Mouse (Mus musculus) Patski (cell line): ENCODE data around the gene Il12a. TPM values are rescaled to one million over a fixed set of nuclear protein-coding genes. Genes with fewer than 3 reads are reported as not detected.

Experiments
- ATAC-seq: fragments of 100-300 bp; one replicate; pipeline ENCODE4 v1.8.0; 2021
- CTCF ChIA-PET: fragments of 350-600 bp; sonication (Branson Sonifier 250); formaldehyde crosslinking; loops from one replicate; lab custom pipeline; 2022; ENCODE audit warnings: inconsistent platforms; lab: Charles Lee
- POLR2A ChIA-PET: fragments of 350-600 bp; sonication (Branson Sonifier 250); formaldehyde crosslinking; loops from one replicate; lab custom pipeline; 2022; ENCODE audit warnings: antibody characterized with exemption, inconsistent platforms; lab: Charles Lee
- DNase-seq: peaks from one replicate; pipeline ENCODE4 v3.0.0-alpha.2; 2011; ENCODE audit warnings: low read depth, low spot score
- H3K27me3 ChIP-seq: fragments of 371-371 bp; one replicate; pipeline ENCODE4 v1.5.1; 2021
- CTCF ChIP-seq: fragments of 100-300 bp; IDR thresholded peaks from one replicate; pipeline ENCODE4 v1.5.1; 2021
- in situ Hi-C: fragments of 300-500 bp; cut with MboI; formaldehyde crosslinking; loops from 3 replicates; pipeline ENCODE4 v1.11.1; 2018; ENCODE audit warnings: low pct_unique_long_range_greater_than_20kb, mixed read lengths
- polyA plus RNA-seq: library from polyadenylated mRNA; unstranded; gene quantifications from one replicate; pipeline ENCODE4 v1.2.3, GENCODE M21; 2021

Il12a gene
- polyA plus RNA-seq, 1 experiment from 2014 or later: not detected

- no peak for TF ChIP-seq CTCF
- ChIA-PET POLR2A (no interaction called here), CTCF (interaction anchor here (1.2 to 1.3 kb wide), 2 partner anchors 14 to 24 kb away, joined by 3 to 5 read pairs; no protein-coding TSS in a partner anchor)
- ATAC-seq (no peak), DNase-seq (no peak)
- H3K27me3 ChIP-seq: no peaks in the 10 kb centered on the region
- in situ Hi-C loops: no loop called here
These were observed 11.4 kb upstream of the Il12a start for GRCm38 (mm10) chr3:68678805-68679585.

GRCm38 (mm10) chr3:68683579-68683978, 6.9 kb upstream of the Il12a start:
- in situ Hi-C loops: no loop called here
- H3K27me3 ChIP-seq: no peaks in the 10 kb centered on the region
- no peak for DNase-seq
- CTCF ChIA-PET: interaction anchor here (1.1 to 2.4 kb wide), 5 partner anchors 9 to 30 kb away, joined by 3 to 8 read pairs (median 5); no protein-coding TSS in a partner anchor
- no peak for ATAC-seq
- POLR2A ChIA-PET: no interaction called here
- TF ChIP-seq CTCF: no peak

- no peaks in the 10 kb centered on the region for H3K27me3 ChIP-seq
- ChIA-PET POLR2A (interaction anchor here (1.0 kb wide), 1 partner anchor 9 kb away, joined by 4 read pairs; no protein-coding TSS in a partner anchor), CTCF (interaction anchor here (1.0 to 2.4 kb wide), 6 partner anchors 9 to 27 kb away, joined by 3 to 8 read pairs (median 4); no protein-coding TSS in a partner anchor)
- no peak for TF ChIP-seq CTCF
- ATAC-seq (no peak), DNase-seq (no peak)
- in situ Hi-C loops: no loop called here
These were observed 6.2 kb upstream of the Il12a start for GRCm38 (mm10) chr3:68684207-68684606.

DNA sequence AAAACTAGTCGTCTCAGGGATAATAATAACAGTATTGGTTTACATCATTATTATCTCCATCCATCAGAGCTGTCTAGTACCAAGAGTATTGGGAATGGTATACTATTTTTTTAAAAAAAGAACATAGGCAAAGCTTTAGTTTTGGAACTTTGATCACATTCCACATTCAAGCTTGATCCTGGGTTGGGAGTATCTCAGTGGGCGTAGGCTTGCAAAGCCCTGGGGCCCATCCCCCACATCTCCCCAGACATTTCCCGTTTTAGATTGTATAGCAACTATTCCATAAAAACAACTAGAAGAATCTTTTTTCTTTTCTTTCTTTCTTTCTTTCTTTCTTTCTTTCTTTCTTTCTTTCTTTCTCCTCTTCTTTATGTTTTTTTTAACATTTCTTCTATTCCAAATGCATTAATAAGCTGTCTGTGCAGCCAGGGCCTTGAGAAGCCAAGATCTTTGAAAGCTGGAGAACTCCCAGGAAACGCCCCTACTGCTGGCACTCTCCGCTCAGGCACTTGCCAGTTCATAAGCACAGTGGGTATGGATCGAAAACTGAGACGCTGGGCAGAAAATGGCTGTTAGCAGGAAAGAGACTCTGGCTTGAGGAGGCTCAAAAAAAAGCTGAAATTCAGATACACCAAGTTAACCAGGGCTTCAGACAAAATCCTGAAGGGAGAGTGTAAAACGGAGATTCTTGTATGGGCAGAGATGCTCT, 3.4 kb upstream of the Il12a start:
- in situ Hi-C loops: no loop called here
- DNase-seq (no peak), ATAC-seq (no peak)
- no peaks in the 10 kb centered on the region for H3K27me3 ChIP-seq
- ChIA-PET CTCF (interaction anchor here (1.5 to 2.7 kb wide), 5 partner anchors 11 to 27 kb away, joined by 3 to 9 read pairs (median 7); no protein-coding TSS in a partner anchor), POLR2A (no interaction called here)
- no peak for TF ChIP-seq CTCF

DNA sequence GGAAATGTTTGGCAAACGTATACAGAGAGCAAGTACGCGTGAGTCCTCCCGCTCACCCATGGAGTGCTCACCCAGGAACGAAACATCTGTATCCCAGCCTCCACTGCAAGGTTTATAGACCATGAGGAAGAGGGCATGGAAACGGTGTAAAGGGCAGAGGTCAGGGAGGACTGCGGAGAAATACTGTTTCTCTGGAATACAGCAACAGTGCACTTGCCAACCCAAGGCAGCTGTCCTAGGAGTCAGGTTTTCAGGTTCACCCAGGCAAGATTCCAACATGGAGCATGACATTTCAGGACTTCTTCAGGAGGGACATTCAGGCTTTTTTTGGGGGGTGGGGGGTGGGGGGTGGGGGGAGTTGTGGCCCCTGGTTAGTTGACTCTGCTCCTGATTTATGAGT, 1.1 kb upstream of the Il12a start:
- no peak for DNase-seq
- no peaks in the 10 kb centered on the region for H3K27me3 ChIP-seq
- ChIA-PET POLR2A (no interaction called here), CTCF (no interaction called here)
- no peak for TF ChIP-seq CTCF
- in situ Hi-C loops: no loop called here
- no peak for ATAC-seq

- H3K27me3 ChIP-seq: no peaks in the 10 kb centered on the region
- ATAC-seq: no peak
- TF ChIP-seq CTCF: no peak
- ChIA-PET POLR2A (no interaction called here), CTCF (interaction anchor here (0.8 to 3.6 kb wide), 2 partner anchors 19 to 65 kb away, joined by 3 to 18 read pairs; no protein-coding TSS in a partner anchor)
- in situ Hi-C loops: no loop called here
- DNase-seq: no peak
These were observed 795 bp downstream of the Il12a start for GRCm38 (mm10) chr3:68691100-68691778.

DNA sequence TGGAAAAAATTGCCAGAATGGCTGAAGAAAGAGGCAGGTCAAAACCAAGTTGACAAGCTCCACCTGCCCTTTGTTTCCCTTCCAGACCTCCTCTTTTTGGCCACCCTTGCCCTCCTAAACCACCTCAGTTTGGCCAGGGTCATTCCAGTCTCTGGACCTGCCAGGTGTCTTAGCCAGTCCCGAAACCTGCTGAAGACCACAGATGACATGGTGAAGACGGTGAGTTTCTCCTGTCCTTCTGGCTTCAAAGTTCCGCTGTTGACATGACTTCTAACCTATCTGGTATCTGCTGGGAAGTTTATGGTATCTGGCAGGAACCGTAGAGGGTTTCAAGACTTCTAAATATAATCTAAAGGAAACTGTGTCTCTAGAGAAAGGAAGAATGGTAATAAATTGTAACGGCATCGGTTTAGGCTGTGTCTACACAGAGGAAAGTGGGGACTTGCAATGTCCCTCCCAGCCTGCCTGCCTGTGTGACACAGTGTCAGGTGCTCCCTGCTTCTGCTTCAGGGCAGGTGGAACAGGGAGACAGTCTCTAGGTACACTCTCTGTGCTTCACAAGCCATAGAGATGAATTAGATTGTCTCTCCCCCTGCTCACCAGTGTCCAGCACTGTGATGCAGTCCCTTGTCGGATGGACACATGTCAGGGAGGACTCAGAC, 1.6 kb downstream of the Il12a start:
- ChIA-PET POLR2A (no interaction called here), CTCF (interaction anchor here (0.9 to 3.6 kb wide), 2 partner anchors 18 to 635 kb away, joined by 3 to 18 read pairs; no protein-coding TSS in a partner anchor)
- no peaks in the 10 kb centered on the region for H3K27me3 ChIP-seq
- no peak for TF ChIP-seq CTCF
- DNase-seq: no peak
- in situ Hi-C loops: no loop called here
- ATAC-seq: no peak

- no peaks in the 10 kb centered on the region for H3K27me3 ChIP-seq
- no peak for TF ChIP-seq CTCF
- no peak for ATAC-seq
- POLR2A ChIA-PET: interaction anchor here (0.6 to 1.3 kb wide), 2 partner anchors 8 to 51 kb away, joined by 4 read pairs; no protein-coding TSS in a partner anchor
- no peak for DNase-seq
- in situ Hi-C loops: no loop called here
- CTCF ChIA-PET: interaction anchor here (0.9 to 3.6 kb wide), 6 partner anchors 8 to 636 kb away, joined by 3 to 18 read pairs (median 6); no protein-coding TSS in a partner anchor
These were observed 2.3 kb downstream of the Il12a start for GRCm38 (mm10) chr3:68692600-68693225.

- ATAC-seq (peak; percentile 60), DNase-seq (no peak)
- in situ Hi-C loops: no loop called here
- CTCF ChIA-PET: interaction anchor here (1.2 to 3.6 kb wide), 7 partner anchors 9 to 52 kb away, joined by 3 to 18 read pairs (median 5); no protein-coding TSS in a partner anchor
- POLR2A ChIA-PET: interaction anchor here (0.6 to 1.5 kb wide), 4 partner anchors 9 to 63 kb away, joined by 3 to 4 read pairs (median 4); no protein-coding TSS in a partner anchor
- H3K27me3 ChIP-seq: no peaks in the 10 kb centered on the region
- no peak for TF ChIP-seq CTCF
These were observed 3.1 kb downstream of the Il12a start for GRCm38 (mm10) chr3:68693441-68694048.
